Mouse (Mus musculus) neural tube, embryonic 14.5 days (tissue): ENCODE data around the gene Mrm3. TPM values are rescaled to one million over a fixed set of nuclear protein-coding genes. Genes with fewer than 3 reads are reported as not detected.

Experiments used
- ATAC-seq: fragments of 200-750 bp; cut with Nextera tagmentation; 2 replicates; pipeline ENCODE4 v1.8.0; 2017; ENCODE audit warnings: low read depth, mild to moderate bottlenecking, moderate TSS enrichment, moderate library complexity
- H3K27ac ChIP-seq: fragments of 300-500 bp; sonication (generic); 2 replicates; pipeline ENCODE4 v1.5.1; 2014; ENCODE audit warnings: low read depth, mild to moderate bottlenecking, control low read depth, low read length, moderate library complexity, mixed read lengths
- H3K27me3 ChIP-seq: fragments of 300-500 bp; sonication (generic); 2 replicates; pipeline ENCODE4 v1.6.1; 2014; ENCODE audit warnings: low read length; ENCODE audit not compliant: control insufficient read depth, insufficient read depth
- H3K36me3 ChIP-seq: fragments of 300-500 bp; sonication (generic); 2 replicates; pipeline ENCODE4 v1.6.1; 2014; ENCODE audit warnings: low read length, mixed read lengths; ENCODE audit not compliant: control insufficient read depth, insufficient read depth
- H3K4me1 ChIP-seq: fragments of 300-500 bp; sonication (generic); 2 replicates; pipeline ENCODE4 v1.6.1; 2014; ENCODE audit warnings: low read length; ENCODE audit not compliant: control insufficient read depth, insufficient read depth
- H3K4me2 ChIP-seq: fragments of 300-500 bp; sonication (generic); 2 replicates; pipeline ENCODE4 v1.6.1; 2014; ENCODE audit warnings: mild to moderate bottlenecking, low read depth, low read length, control low read depth
- H3K4me3 ChIP-seq: fragments of 300-500 bp; sonication (generic); 2 replicates; pipeline ENCODE4 v1.5.1; 2014; ENCODE audit warnings: low read depth, low read length, control low read depth, mixed read lengths
- H3K9ac ChIP-seq: fragments of 300-500 bp; sonication (generic); replicated peaks from 2 replicates; pipeline ENCODE4 v1.6.1; 2014; ENCODE audit warnings: low read depth, mild to moderate bottlenecking, control low read depth, low read length, mixed read lengths
- H3K9me3 ChIP-seq: fragments of 300-500 bp; sonication (generic); 2 replicates; pipeline ENCODE4 v1.6.1; 2016; ENCODE audit warnings: low read length; ENCODE audit not compliant: control insufficient read depth
- WGBS: fragments of 180-500 bp; shearing (Covaris S2); extraction: QIAGEN DNeasy Blood & Tissue Kit; methylation state at CpG from one replicate; pipeline ENCODE4 v1.1.7; 2014; 5-methylcytosine and 5-hydroxymethylcytosine counted together
- polyA plus RNA-seq: library from polyadenylated mRNA; unstranded; fragments of >200 nt; fragmentation: Nextera tagmentation; extraction: Ambion mirVana; gene quantifications from 2 replicates; pipeline ENCODE4 v1.2.1, GENCODE M21; 2014

The Mrm3 gene
- polyA plus RNA-seq, 1 experiment from 2014 or later: 25.4 TPM

DNA sequence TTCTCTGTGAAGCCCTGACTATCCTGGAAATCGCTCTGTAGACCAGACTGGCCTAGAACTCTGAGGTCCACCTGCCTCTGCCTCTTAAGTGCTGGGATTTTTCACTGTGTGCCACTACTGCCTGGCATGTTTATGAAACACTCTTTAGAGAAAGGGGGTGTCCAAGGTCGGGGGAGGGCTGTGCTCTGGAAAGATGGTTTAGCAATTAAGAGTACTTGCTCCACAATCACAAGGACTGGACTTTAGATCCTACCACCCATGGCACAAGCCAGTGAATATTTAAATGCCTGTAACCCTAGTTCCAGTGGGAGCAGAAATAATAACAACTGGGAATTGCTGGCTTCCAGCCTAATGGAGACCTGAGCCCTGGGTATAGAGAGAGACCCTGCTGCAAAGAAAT is 36.5 kb downstream of the Mrm3 start:
- Histone ChIP-seq H3K4me1 (peaks cover 12% of the 10 kb centered on the region; the same call in 1 of the 2 replicates), H3K4me3 (no peak overlapping the region), H3K27ac (peak overlapping the region; percentile 12; the same call in 1 of the 2 replicates), H3K4me2 (no peak overlapping the region), H3K36me3 (no peaks in the 10 kb centered on the region), H3K9me3 (no peaks in the 10 kb centered on the region), H3K9ac (no peak overlapping the region), H3K27me3 (no peaks in the 10 kb centered on the region)
- no peak for ATAC-seq
- WGBS: 67% methylated on average over 2 of the region's 2 CpGs

GRCm38 (mm10) chr11:76283841-76284240 is 40.3 kb downstream of the Mrm3 start:
- H3K36me3 ChIP-seq: no peaks in the 10 kb centered on the region
- H3K9ac ChIP-seq: no peak overlapping the region
- no peak overlapping the region for H3K4me2 ChIP-seq
- H3K4me1 ChIP-seq: peaks cover 15% of the 10 kb centered on the region; the same call in 1 of the 2 replicates
- no peak overlapping the region for H3K4me3 ChIP-seq
- no peak overlapping the region for H3K27ac ChIP-seq
- no peak for ATAC-seq
- WGBS: 94% methylated on average over 6 of the region's 6 CpGs
- H3K9me3 ChIP-seq: no peaks in the 10 kb centered on the region
- H3K27me3 ChIP-seq: no peaks in the 10 kb centered on the region

GRCm38 (mm10) chr11:76285431-76286075 is 42.0 kb downstream of the Mrm3 start:
- Histone ChIP-seq H3K4me1 (peaks cover 22% of the 10 kb centered on the region), H3K9me3 (no peaks in the 10 kb centered on the region), H3K27ac (no peak overlapping the region), H3K4me3 (no peak overlapping the region), H3K27me3 (no peaks in the 10 kb centered on the region), H3K36me3 (no peaks in the 10 kb centered on the region), H3K4me2 (no peak overlapping the region), H3K9ac (no peak overlapping the region)
- no peak for ATAC-seq
- WGBS: 58% methylated on average over 7 of the region's 7 CpGs

DNA sequence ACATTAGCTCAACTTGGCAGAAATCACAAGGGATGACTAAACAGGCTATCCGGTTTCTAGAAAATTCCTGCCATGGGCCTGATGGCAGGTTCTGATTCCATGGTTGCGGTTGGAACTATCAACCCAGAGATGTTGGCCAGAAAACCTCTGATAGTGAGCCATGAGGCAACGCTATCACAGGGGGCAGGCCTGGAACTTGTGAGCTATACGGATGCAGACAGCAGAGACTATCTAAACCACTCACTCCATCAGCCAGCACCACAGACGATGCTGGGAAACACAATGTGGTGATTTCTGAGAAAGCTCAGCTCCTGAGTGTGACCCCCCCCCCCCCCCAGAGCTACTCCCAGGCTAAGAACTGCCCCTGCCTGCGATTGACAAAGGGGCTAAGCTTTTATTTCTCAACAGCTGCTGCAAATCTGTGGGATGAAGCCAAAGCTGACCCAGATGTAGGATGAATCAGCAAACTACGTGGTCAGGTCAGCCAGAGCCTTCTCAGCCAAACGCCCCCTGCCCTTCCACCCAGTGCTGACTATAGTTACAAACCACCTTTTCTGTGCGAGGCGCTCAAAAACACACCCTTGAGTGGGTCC is 43.1 kb downstream of the Mrm3 start:
- Histone ChIP-seq H3K9ac (no peak overlapping the region), H3K27me3 (no peaks in the 10 kb centered on the region), H3K4me2 (no peak overlapping the region), H3K27ac (no peak overlapping the region), H3K9me3 (no peaks in the 10 kb centered on the region), H3K36me3 (no peaks in the 10 kb centered on the region), H3K4me3 (no peak overlapping the region), H3K4me1 (peaks cover 25% of the 10 kb centered on the region)
- no peak for ATAC-seq
- 75% methylated on average over 10 of the region's 10 CpGs for WGBS

GRCm38 (mm10) chr11:76287301-76287700 is 43.8 kb downstream of the Mrm3 start:
- ATAC-seq: no peak

DNA sequence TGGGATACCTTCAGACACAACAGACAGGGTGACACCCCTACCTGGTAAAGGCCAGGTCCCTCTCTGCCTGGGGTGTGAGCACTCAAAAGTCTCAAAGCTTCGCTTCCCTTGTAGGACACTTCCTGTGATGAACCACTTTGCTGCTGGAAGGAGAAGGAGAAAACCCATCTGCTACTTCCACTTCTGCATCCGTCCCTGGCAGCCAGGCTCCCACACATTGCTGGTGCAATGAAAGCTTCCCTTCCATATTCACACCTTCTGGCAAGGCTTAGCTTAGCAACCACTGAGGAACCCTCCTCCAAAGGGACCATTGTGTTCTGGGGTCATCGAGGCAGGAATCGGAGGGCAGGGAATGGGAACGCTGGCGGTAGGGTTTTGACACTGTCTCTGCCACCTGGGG is 45.1 kb downstream of the Mrm3 start:
- H3K4me3 ChIP-seq: no peak overlapping the region
- 75% methylated on average over 6 of the region's 6 CpGs for WGBS
- H3K4me1 ChIP-seq: peaks cover 32% of the 10 kb centered on the region
- H3K27ac ChIP-seq: 0 out of 2 replicates have a peak overlapping the region, but pooled peaks have one; percentile 1
- no peak overlapping the region for H3K4me2 ChIP-seq
- no peak for ATAC-seq
- H3K27me3 ChIP-seq: no peaks in the 10 kb centered on the region
- no peak overlapping the region for H3K9ac ChIP-seq
- no peaks in the 10 kb centered on the region for H3K36me3 ChIP-seq
- no peaks in the 10 kb centered on the region for H3K9me3 ChIP-seq

More at GRCm38 (mm10) chr11:76287301-76287700, 43.8 kb downstream of the Mrm3 start:
- H3K9me3 ChIP-seq: no peaks in the 10 kb centered on the region
- H3K4me3 ChIP-seq: no peak overlapping the region
- H3K4me1 ChIP-seq: peaks cover 27% of the 10 kb centered on the region
- no peak overlapping the region for H3K4me2 ChIP-seq
- H3K36me3 ChIP-seq: no peaks in the 10 kb centered on the region
- H3K27ac ChIP-seq: no peak overlapping the region
- H3K27me3 ChIP-seq: no peaks in the 10 kb centered on the region
- H3K9ac ChIP-seq: no peak overlapping the region
- 39% methylated on average over 10 of the region's 10 CpGs for WGBS

- Histone ChIP-seq H3K4me1 (peaks cover 46% of the 10 kb centered on the region), H3K9ac (no peak overlapping the region), H3K4me3 (no peak overlapping the region), H3K27me3 (no peaks in the 10 kb centered on the region), H3K4me2 (no peak overlapping the region), H3K27ac (peak overlapping the region; percentile 87), H3K36me3 (no peaks in the 10 kb centered on the region), H3K9me3 (no peaks in the 10 kb centered on the region)
- ATAC-seq: peak; percentile 62
- WGBS: 7% methylated on average over 11 of the region's 11 CpGs
Observed at GRCm38 (mm10) chr11:76290367-76290766, 46.9 kb downstream of the Mrm3 start.

- Histone ChIP-seq H3K4me1 (peaks cover 48% of the 10 kb centered on the region), H3K27me3 (no peaks in the 10 kb centered on the region), H3K9me3 (no peaks in the 10 kb centered on the region), H3K9ac (no peak overlapping the region), H3K4me2 (no peak overlapping the region), H3K27ac (peak overlapping the region; percentile 12), H3K36me3 (no peaks in the 10 kb centered on the region), H3K4me3 (no peak overlapping the region)
- no peak for ATAC-seq
- 77% methylated on average over 4 of the region's 4 CpGs for WGBS
Observed at GRCm38 (mm10) chr11:76291960-76292359, 48.4 kb downstream of the Mrm3 start.

DNA sequence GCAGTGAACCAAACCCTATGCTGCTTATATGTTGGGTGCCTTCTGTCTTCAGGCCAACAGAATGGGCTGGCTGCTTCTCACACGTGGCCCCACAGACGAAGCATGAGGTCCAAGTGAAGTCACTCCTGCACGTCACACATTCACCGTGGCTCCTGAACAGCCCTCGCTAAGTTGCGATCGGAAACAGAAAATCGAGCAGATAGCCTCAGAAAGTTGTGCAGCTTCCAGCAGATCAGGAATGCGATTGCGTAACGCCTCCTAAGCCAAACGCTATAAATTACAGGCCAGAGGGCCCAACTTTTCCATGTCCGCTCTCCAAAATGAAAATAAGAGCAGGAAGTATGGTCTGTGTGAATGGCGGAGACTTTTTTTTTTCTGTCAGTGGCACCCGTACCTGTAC is 48.9 kb downstream of the Mrm3 start:
- peaks cover 52% of the 10 kb centered on the region for H3K4me1 ChIP-seq

More for the DNA sequence above, 48.9 kb downstream of the Mrm3 start:
- Histone ChIP-seq H3K27me3 (no peaks in the 10 kb centered on the region), H3K9me3 (no peaks in the 10 kb centered on the region), H3K4me2 (no peak overlapping the region), H3K27ac (peak overlapping the region; percentile 12), H3K4me3 (no peak overlapping the region), H3K36me3 (no peaks in the 10 kb centered on the region), H3K9ac (no peak overlapping the region)
- 66% methylated on average over 15 of the region's 15 CpGs for WGBS
- no peak for ATAC-seq
